Mouse (Mus musculus): ENCODE data around the gene Hmgn2. TPM values are rescaled to one million over a fixed set of nuclear protein-coding genes. Genes with fewer than 3 reads are reported as not detected.

Gene Hmgn2
- polyA plus RNA-seq, 1 experiment from 2014 or later = 2,667 TPM

Other genes with a start within 250 kb of the Hmgn2 start
- gene Arid1a, start 211.9 kb downstream of the Hmgn2 start, polyA plus RNA-seq (2015; fragmentation: Nextera tagmentation; extraction: Ambion mirVana) = 33.5 and 36.1 TPM in 2 replicates
- 44.5 and 47.5 TPM in 2 replicates for gene Rps6ka1, start 80.9 kb downstream of the Hmgn2 start, polyA plus RNA-seq (2015; fragmentation: Nextera tagmentation; extraction: Ambion mirVana)
- 47.4 and 48.4 TPM in 2 replicates for gene Dhdds, start 32.3 kb upstream of the Hmgn2 start, polyA plus RNA-seq (2015; fragmentation: Nextera tagmentation; extraction: Ambion mirVana)
- 0.17 and 0.18 TPM in 2 replicates for gene Lin28a, start 50.2 kb upstream of the Hmgn2 start, polyA plus RNA-seq (2015; fragmentation: Nextera tagmentation; extraction: Ambion mirVana)
- not detected in 2 replicates for gene Zfp683, start 85.2 kb upstream of the Hmgn2 start, polyA plus RNA-seq (2015; fragmentation: Nextera tagmentation; extraction: Ambion mirVana)
- 3.9 and 4.4 TPM in 2 replicates for gene Crybg2, start 92.2 kb upstream of the Hmgn2 start, polyA plus RNA-seq (2015; fragmentation: Nextera tagmentation; extraction: Ambion mirVana)
- 12.0 and 12.2 TPM in 2 replicates for gene Cd52, start 126.4 kb upstream of the Hmgn2 start, polyA plus RNA-seq (2015; fragmentation: Nextera tagmentation; extraction: Ambion mirVana)
- gene Ubxn11, start 133.9 kb upstream of the Hmgn2 start, polyA plus RNA-seq (2015; fragmentation: Nextera tagmentation; extraction: Ambion mirVana) = 10.5 and 11.1 TPM in 2 replicates
- 395 and 412 TPM in 2 replicates for gene Sh3bgrl3, start 160.1 kb upstream of the Hmgn2 start, polyA plus RNA-seq (2015; fragmentation: Nextera tagmentation; extraction: Ambion mirVana)
- gene Cep85, start 218.5 kb upstream of the Hmgn2 start, polyA plus RNA-seq (2015; fragmentation: Nextera tagmentation; extraction: Ambion mirVana) = 106 and 125 TPM in 2 replicates
- 0.24 and 0.30 TPM in 2 replicates for gene Gm7534, start 234.4 kb upstream of the Hmgn2 start, polyA plus RNA-seq (2015; fragmentation: Nextera tagmentation; extraction: Ambion mirVana)

Data from kidney, embryonic 15.5 days (tissue).